Mouse (Mus musculus) fat pad, adult 2 months (tissue): Measurements from ENCODE around the gene Apoa1.

ENCODE experiments used
- DNase-seq: peaks from one replicate; pipeline ENCODE4 v3.0.0-alpha.2; 2011; ENCODE audit warnings: low read depth, low spot score; ENCODE audit errors: extremely low read depth

Gene Apoa1

DNA sequence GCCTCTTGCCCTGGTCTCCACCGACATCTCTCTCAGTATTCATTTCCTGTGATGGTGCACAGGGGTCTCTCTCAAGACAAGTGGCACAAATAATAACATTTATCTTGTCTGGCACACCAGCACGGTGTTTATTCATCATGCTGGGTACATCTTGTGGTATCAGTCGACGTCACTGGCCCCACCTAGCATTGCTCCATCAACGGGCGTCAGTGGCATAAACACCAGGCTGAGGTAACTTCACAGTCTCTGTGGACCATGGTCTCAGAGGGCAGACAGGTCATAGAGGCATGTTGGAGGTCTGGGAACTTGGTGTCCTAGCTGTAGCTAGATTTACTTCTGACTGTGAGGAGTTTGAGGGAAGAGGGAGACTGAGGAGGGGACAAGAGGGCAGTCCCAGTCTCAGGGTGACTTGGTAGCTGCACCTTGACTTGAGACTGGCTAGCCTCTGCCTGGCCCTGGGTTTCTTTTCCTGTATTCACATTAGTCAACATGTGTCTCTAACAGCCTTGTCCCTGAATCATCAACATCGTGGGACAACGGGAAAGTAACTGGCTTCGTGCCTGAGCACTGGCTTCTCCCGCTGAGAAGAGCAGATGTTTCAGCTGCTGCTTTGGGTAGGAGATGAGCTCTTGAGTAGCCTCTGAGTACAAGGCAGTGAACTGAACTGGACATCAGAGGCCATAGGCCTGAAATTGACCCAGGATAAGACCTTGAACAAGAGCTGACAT is 28.4 kb downstream of the Apoa1 start:
- no peak for DNase-seq

DNA sequence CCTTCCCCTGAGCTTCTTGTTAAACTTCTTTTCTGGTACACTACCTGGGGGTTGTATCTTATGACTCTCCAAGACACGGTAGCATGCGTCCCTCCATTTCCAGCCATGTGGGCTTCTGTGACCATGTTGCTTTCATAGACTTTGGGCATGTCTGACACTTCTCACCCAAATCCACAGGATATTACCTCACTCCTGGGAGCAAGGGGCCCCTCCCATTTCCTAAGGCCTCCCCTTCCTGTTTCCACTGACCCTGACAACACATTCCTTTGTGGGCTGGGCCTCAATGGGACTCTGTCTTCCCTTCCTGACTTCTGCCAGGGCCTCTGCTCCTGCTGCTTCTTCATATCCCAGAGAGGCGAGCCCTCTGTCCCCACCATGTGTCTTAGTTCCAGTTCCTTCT is 29.2 kb downstream of the Apoa1 start:
- DNase-seq: no peak

GRCm38 (mm10) chr9:46259111-46259510 is 30.7 kb downstream of the Apoa1 start:
- no peak for DNase-seq

DNA sequence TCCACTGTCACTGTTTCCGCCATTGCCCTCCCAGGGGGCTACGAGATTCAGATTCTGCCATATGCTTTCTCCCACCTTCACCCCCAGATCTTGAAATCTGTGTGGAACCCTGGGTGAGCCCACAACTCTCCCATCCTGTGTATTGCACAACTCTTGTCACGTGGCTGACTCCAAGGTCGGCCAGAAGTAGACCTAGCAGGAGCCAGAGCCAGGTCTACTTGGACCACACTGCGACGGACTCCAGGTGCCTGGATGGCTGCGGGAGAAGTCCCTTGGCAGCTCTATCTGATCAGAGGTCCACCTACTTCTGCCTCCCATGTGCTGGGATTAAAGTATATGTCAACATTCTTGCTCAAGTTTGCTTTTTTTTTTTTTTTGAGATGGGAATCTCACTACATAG is 32.8 kb downstream of the Apoa1 start:
- no peak for DNase-seq

DNA sequence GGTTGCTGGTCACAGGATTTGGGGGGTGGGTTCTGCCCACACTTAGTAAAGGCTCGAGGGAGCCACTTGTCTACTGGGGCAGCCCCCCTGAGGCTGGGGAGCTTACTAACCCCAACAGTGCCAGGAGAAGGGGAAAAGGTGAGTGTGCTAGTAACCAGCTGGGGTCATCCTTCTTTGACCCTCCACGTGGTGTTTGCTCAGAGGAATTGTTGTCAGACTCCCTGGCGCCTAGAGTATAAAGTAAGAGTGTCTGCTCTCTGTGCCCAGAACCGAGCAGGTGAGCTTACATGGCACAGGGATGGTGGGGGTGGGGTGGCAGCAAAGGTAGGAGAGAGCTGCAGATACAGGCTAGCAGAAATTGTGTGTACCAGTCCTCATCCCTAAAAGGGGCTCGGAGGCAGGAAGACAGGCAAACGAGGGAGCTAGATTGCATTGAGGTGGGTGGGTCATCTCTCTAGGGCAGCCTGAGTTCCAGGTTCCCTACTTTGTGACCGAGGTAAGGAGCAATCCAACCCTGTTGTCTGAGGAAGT is 40.0 kb downstream of the Apoa1 start, which contains the start of gene Apoa5:
TSS of gene Apoa5 (plus strand) at position 291 of the 531 bp plus-strand sequence.
- no peak for DNase-seq

- DNase-seq: no peak
These were observed 40.7 kb downstream of the Apoa1 start for GRCm38 (mm10) chr9:46269125-46269524.

DNA sequence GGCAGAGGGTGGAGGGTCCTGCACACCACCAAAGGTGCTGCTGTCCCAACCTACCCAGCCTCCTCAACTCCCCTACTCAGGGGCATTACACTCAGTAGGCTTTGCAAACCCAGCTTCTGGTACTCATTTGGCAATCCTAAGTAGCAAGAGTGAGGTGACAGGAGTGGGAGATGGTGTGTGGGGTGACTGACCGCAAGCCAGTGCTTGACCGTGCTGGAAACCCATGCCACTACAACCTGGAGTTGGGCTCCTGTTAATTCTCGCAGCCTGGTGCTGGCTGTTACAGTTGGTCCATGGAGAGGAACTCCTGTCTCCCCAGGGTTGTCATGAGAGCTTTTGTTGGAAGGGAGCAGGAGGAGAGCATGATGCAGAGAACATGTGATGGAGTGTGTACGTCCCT is 42.4 kb downstream of the Apoa1 start:
- DNase-seq: no peak

- no peak for DNase-seq
These were observed 43.7 kb downstream of the Apoa1 start for GRCm38 (mm10) chr9:46272070-46272469.

DNA sequence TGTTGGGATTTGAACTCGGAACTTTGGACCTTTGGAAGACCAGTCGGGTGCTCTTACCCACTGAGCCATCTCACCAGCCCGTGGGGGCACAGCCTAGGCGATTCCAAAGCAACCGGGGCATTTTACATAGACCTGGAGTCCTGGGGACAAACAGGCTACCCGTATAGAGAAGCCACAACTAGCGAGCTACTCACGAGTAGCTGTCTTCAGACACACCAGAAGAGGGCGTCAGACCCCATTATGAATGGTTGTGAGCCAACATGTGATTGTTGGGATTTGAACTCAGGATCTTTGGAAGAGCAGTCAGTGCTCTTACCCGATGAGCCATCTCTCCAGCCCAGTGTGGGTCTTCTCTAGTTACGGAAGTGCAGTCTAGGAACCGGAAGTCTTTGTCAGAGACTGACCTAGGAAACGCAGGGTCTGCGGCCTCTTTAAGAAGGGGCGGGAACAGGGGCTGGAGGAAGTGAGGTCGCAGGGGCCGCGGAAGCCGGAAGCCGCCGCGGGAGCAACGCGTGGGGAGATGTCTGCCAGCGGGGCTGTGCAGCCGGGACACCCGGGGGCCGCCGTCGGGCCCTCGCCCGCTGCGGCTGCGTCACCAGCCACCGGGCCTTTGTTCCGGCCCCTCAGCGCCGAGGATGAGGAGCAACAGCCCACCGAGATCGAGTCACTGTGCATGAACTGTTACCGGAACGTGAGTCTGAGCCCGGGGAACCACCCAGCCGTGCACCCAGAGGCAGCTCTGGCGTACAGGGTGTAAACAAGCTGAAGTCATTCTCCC is 44.5 kb downstream of the Apoa1 start, which contains the start of gene Zpr1:
TSS of gene Zpr1 (plus strand) at position 388 of the 778 bp plus-strand sequence.
- DNase-seq: peak; percentile 37

GRCm38 (mm10) chr9:46274494-46274893 is 46.1 kb downstream of the Apoa1 start:
- no peak for DNase-seq
